Mouse (Mus musculus) retina, postnatal 1 day (tissue): ENCODE results near the gene Slc15a1.
A peak's percentile ranks its signal among the peaks of the same experiment; 100 is the strongest.

ENCODE experiments used
- DNase-seq: peaks from one replicate; pipeline ENCODE4 v3.0.0-alpha.2; 2012

The Slc15a1 gene

GRCm38 (mm10) chr14:121504781-121505484, at the start of gene Slc15a1:
Slc15a1 (minus strand) TSS chr14:121505252.
- peak; percentile 10 for DNase-seq

DNA sequence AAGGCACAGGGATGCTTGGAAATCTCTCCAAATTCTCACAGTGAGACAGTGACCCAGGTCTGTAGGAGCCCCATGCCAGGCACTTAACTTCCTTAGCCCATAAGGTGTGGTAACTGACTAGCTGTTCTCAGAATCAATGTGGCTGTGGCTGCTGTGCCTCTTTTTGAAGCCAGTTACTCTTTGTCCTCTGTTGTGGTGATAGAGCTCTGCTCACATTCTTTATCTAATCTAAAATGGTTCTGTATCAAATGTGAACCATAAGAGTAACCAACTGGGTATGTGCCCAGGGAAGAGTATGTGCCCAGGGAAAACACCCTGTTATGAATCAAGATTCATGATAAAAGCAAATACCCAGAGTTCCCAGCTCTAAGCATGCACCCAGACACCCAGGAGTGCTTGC, 48.7 kb upstream of the Slc15a1 start:
- DNase-seq = no peak

DNA sequence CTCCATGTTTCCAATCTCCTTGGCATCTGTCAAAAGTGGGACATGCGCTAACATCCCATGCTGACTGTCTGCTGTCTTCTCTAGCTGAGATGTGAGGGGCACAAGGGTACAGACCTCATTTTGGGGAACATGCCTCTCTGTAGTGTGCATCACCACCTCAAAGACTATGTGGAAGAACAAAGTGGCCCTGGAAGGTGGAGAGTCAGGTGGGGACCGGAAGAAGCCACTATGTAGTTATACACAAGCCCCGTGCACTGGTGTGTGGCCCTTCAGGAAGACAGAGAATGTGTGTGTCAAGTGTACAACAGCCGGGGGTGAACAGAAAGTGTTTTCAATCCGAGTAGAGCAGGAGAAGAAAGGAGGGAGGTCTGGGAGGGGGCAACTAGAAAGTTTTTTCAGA, 47.5 kb upstream of the Slc15a1 start:
- no peak for DNase-seq

DNA sequence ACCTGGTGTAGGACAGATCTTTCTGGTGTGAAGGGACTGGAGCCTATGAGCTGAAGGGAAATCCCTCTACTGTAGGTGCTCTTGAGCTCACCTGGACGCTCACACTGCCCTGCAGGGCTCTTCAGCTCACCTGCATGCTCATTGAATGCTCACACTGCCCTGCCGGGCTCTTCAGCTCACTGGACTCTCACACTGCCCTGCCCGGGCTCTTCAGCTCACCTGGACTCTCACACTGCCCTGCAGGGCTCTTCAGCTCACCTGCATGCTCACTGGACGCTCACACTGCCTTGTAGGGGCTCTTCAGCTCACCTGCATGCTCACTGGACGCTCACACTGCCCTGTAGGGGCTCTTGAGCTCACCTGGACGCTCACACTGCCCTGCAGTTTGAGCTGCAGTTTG, 44.8 kb upstream of the Slc15a1 start:
- DNase-seq = no peak

GRCm38 (mm10) chr14:121547745-121548144, 42.7 kb upstream of the Slc15a1 start:
- peak; percentile 9 for DNase-seq

- DNase-seq = no peak
Observed at GRCm38 (mm10) chr14:121546621-121547020, 41.6 kb upstream of the Slc15a1 start.

GRCm38 (mm10) chr14:121545551-121546331, 40.7 kb upstream of the Slc15a1 start:
- DNase-seq = no peak

DNA sequence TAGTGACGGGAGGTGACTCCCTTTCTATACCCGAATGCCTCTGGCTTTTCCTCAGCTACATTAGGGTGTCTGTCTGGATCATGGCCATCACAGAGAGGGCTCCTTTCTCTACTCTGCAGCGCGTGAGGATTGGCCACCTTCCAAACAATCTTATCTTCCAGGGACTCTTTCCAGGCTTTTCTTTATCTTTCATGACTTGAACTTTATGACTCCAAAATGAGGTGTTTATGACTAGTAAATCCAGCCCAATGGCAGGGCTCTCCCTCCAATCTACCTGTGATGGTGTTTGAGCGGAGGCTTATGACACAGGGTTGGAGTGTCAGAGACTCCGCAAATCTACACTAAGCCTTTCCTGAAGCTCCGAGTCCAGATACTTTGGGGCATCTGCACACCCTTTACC, 36.2 kb upstream of the Slc15a1 start:
- DNase-seq = no peak

DNA sequence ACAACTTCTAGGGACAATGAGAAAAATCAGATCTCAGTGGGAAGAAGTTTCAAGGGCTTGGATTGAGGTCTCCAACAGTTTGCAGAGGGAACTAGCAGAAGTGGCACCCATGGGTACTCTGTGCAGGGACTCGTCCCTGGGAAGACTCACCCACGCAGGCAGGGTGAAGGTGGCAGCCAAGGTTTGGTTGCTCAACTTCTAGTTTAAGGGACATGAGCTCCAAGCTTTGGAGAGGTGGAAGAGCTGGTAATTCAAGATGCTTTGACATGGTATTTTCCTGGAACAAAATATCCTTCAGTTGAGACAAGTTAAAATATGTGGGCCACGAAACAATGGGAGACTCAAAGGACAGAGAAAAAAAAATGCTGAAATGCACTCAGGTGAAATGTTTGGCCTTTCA, 29.4 kb upstream of the Slc15a1 start:
- DNase-seq = no peak

GRCm38 (mm10) chr14:121530853-121531252, 25.8 kb upstream of the Slc15a1 start:
- DNase-seq = no peak

GRCm38 (mm10) chr14:121527883-121528282, 22.8 kb upstream of the Slc15a1 start:
- DNase-seq = no peak

GRCm38 (mm10) chr14:121527201-121527600, 22.1 kb upstream of the Slc15a1 start:
- DNase-seq = no peak

- peak; percentile 66 for DNase-seq
Observed at GRCm38 (mm10) chr14:121521709-121522108, 16.7 kb upstream of the Slc15a1 start.

- DNase-seq = no peak
Observed at GRCm38 (mm10) chr14:121516881-121517280, 11.8 kb upstream of the Slc15a1 start.

GRCm38 (mm10) chr14:121508929-121509328, 3.9 kb upstream of the Slc15a1 start:
- DNase-seq = no peak

DNA sequence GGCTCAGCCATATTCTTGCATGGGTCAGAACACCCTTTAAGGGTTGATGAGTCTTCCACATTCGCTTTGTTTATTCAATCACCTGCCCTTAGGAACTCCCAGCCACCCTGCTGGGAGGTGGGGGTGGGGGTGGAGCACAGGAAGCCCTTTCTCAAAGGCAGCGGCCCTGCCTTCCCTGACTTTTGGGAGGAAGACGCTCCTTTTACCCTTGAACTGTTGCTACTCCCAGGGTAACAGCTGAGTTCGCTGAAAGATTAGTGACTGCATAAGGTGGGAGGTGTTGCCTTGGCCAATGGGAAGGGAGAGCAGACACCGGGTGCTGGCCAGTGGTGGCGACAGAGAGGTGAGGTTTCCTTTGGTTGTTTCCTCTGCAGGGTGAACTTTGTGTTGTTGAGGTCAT, 1.3 kb upstream of the Slc15a1 start:
- peak; percentile 13 for DNase-seq

DNA sequence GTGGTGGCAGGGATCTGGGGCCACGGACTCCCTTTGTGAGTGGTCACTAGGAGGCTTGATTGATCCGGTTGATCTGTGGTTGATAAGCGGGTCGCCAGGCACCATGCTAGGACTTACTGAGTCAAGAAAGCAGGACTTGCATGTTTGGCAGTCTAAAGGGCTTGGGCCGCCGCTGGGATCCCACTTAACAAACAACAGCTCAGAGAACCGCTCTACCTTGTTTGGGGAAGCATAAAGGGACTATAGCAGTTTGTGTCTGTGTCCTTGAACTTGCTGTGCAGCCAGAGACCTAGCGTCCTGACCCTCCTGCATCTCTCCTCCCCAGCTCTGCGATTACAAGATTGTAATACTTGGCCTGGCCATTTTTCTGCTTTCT, 421 bp upstream of the Slc15a1 start:
- peak; percentile 13 for DNase-seq

DNA sequence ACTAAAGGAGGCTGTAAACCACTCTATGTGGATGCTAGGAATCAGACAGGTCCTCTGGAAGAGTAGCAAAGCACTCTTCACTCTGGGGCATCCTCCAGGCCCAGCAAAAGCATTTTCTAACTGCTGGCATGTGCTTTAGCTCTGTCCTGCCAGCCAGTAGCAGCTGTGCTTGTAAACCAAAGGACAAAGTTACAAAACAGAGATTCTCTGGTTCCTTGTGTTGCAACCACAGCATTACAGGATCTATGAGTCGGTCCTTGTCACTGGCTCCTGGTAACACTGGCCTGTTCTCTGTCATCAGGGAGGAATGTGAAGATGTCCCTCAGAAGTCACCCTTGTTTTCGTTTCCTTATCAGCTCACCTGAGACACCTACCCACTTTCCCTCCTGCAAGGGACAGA, 4.5 kb downstream of the Slc15a1 start:
- no peak for DNase-seq

DNA sequence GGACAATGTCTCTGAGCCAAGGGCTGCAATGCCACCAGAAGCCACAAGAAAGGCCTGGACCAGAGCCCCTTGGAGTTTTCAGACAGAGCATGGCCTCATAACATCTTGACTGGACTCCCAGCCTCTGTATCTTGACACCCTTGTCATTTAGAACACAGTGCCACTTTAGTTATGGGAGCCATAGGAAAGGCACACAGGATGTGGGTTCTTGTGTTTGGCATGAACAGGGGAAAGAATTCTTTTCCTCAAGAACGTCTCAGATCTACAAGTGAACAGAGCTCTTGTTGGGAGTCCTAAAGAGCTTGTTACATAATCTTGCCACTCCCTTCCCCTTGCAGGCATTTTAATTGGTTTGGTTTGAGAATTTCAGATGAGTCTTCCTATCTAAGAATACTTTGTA, 5.3 kb downstream of the Slc15a1 start:
- no peak for DNase-seq

DNA sequence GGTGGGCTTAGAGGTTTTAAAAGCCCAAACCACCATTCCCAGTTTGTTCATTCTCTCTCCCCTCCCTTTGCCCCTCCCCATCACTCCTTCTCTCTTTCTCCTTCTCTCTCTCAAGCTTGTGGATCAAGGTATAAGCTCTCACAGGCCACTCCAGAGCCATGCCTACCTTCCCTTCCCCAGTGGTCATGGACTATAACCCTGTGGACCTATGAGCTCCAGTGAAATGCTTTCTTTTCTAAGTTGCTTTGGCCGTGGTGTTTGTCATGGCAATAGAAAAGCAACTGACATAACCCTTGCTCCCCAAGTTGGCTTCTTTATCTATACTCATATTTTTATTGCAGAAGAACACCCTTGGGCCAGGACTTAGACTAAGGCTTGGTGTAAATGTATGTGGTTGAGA, 7.3 kb downstream of the Slc15a1 start:
- DNase-seq = no peak

DNA sequence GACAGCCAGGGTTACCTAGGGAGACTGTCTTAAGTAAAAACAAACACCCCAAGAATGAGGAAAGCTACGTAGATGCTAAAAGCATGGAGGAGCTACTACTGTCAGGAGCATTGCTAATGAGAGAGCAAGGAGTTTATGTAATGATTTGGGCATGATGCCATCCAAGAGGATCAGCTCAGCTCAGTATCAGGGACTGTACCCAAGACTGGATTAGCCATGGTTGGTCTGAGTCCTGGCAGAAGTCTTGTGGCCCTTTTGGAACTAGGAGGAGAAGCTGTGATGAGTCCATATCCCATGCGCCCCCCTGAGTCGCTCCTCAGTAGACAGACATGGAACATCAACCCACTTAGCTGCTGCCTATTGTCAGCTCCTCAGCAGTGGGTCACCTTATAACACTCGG, 9.3 kb downstream of the Slc15a1 start:
- DNase-seq = peak; percentile 11

DNA sequence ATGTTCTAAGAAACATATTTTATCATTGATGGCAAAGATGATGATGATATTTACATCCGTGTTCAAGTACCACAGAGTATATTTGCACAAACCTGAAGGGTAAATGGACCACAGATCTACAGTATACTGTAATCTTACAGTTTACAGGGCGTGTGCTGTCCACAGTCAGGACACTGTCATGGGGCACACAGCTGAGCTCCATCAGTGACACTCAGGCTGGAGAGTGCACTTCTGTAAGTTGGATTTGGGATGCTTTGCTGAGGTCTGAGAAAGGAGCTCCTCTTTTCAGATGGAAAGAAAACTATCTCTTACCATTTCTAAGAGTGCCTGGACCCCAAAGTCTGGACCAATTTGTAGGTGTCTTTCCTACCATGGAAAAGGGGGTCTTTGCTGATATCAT, 9.9 kb downstream of the Slc15a1 start:
- no peak for DNase-seq

DNA sequence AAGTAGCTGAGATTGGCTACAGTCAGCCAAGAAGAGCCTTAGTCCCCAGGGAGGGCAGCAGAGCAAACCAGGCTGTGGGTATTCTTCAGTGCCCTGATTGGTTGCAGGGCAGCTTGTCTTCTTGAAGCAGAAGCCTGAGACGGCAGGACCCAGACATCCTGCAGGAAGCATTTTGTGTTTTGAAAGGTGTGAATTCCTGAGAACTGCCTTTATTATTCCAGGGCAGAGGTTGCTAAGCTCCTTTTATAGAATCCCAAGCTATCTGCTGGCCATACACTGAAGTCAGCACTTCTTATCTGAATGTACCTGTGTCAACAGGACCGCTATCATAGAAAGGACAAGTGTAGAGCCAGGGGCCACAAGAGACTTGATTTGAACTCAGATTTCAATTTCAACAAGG, 10.8 kb downstream of the Slc15a1 start:
- no peak for DNase-seq

- no peak for DNase-seq
Observed at GRCm38 (mm10) chr14:121493712-121494111, 11.3 kb downstream of the Slc15a1 start.

GRCm38 (mm10) chr14:121492328-121492727, 12.7 kb downstream of the Slc15a1 start:
- no peak for DNase-seq
